Comparison of ENCODE assay signal across 8 mouse cellular contexts in genomic region chr1:63113274-63114135, GRCm38 (mm10). TPM values are rescaled to one million over a fixed set of nuclear protein-coding genes. Genes with fewer than 3 reads are reported as not detected.
DNase-seq lines count a peak whose midpoint lies in the region; ATAC-seq and TF ChIP-seq lines count a peak whose summit lies in the region.

No protein-coding gene starts in this region.

- H3K36me3 ChIP-seq in heart, embryonic 14.5 days (ENCODE audit: control insufficient read depth, insufficient read depth, low read length): peaks cover 9% of the 10 kb centered on the region

- no peaks in the 10 kb centered on the region for H3K27me3 ChIP-seq in heart, embryonic 14.5 days (ENCODE audit: control insufficient read depth, insufficient read depth, low read length)

- H3K4me1 ChIP-seq in embryonic fibroblast, embryonic 13.5 days (ENCODE audit: control insufficient read depth, insufficient read depth, low read length): no peaks in the 10 kb centered on the region
- peaks cover 7 to 14% of the 10 kb centered on the region in 2 experiments; a peak in 3 of 4 replicates for H3K4me1 ChIP-seq in heart, embryonic 14.5 days (ENCODE audit: control insufficient read depth in 2 of 2, insufficient read depth in 2 of 2, low read length in 2 of 2)
- H3K4me1 ChIP-seq in lung, adult 2 months (ENCODE audit: control insufficient read depth, insufficient read depth, low read length): peaks cover 10% of the 10 kb centered on the region; the same call in 1 of the 2 replicates
- H3K4me1 ChIP-seq in olfactory bulb, adult 2 months (ENCODE audit: control insufficient read depth, insufficient read depth, low read length): peaks cover 11% of the 10 kb centered on the region

- peak; percentile 67 for ATAC-seq in heart, embryonic 14.5 days (ENCODE audit: insufficient number of reproducible peaks, insufficient read depth, low FRiP score, low read depth)

- no peak for TF ChIP-seq POLR2A in embryonic fibroblast, embryonic 13.5 days (IDR thresholded peaks at IDR 0.05; ENCODE audit: low read depth, low read length)
- no peak for TF ChIP-seq POLR2A in lung, adult 2 months (IDR thresholded peaks at IDR 0.05; ENCODE audit: borderline replicate concordance, extremely low read depth, low read depth, low read length)
- no peak for TF ChIP-seq POLR2A in olfactory bulb, adult 2 months (IDR thresholded peaks at IDR 0.05; ENCODE audit: insufficient read depth, low read depth, low read length)

- H3K4me3 ChIP-seq in embryonic fibroblast, embryonic 13.5 days (ENCODE audit: insufficient read depth, low read length): peak overlapping the region; percentile 79
- H3K4me3 ChIP-seq in heart, embryonic 14.5 days (ENCODE audit: control insufficient read depth in 1 of 2, insufficient read depth in 1 of 2, low read depth in 1 of 2, low read length in 2 of 2): peak overlapping the region; percentile 55 to 96
- H3K4me3 ChIP-seq in lung, adult 2 months (replicated peaks; ENCODE audit: extremely low read depth, low read depth, low read length): peak overlapping the region; percentile 68
- peak overlapping the region; percentile 75 for H3K4me3 ChIP-seq in olfactory bulb, adult 2 months (ENCODE audit: insufficient read depth, low read depth, low read length)

- peak; percentile 43 for DNase-seq in 3T3-L1 (ENCODE audit: low read depth, low spot score)
- peak; percentile 81 for DNase-seq in adrenal gland, adult 2 months
- peak; percentile 72 for DNase-seq in kidney, postnatal 14 days
- peak; percentile 74 for DNase-seq in lung, adult 2 months
- peak; percentile 77 for DNase-seq in thymus, postnatal 25 days

- peak overlapping the region; percentile 100 for H3K9ac ChIP-seq in heart, embryonic 14.5 days (ENCODE audit: low read length)

- WGBS in heart, embryonic 14.5 days: under 1% methylated on average over 43 of the region's 92 CpGs
- WGBS in lung, adult 2 months: 1% methylated on average over 82 of the region's 92 CpGs
- WGBS in olfactory bulb, adult 2 months: under 1% methylated on average over 81 of the region's 92 CpGs

- H3K9me3 ChIP-seq in heart, embryonic 14.5 days (ENCODE audit: control insufficient read depth, low read length): no peaks in the 10 kb centered on the region

- TF ChIP-seq CTCF in embryonic fibroblast, embryonic 13.5 days (IDR thresholded peaks at IDR 0.05; ENCODE audit: borderline replicate concordance, insufficient read depth, low read length): no peak
- TF ChIP-seq CTCF in lung, adult 2 months (IDR thresholded peaks at IDR 0.05; ENCODE audit: insufficient read depth, low read length): no peak
- TF ChIP-seq CTCF in olfactory bulb, adult 2 months (IDR thresholded peaks at IDR 0.05; ENCODE audit: insufficient read depth, low read depth, low read length): no peak

- H3K4me2 ChIP-seq in heart, embryonic 14.5 days (ENCODE audit: low read length): peak overlapping the region; percentile 87

- peak overlapping the region; percentile 21; the same call in 1 of the 2 replicates for H3K27ac ChIP-seq in embryonic fibroblast, embryonic 13.5 days (ENCODE audit: insufficient read depth, low read length)
- H3K27ac ChIP-seq in heart, embryonic 14.5 days (replicated peaks in 1 of 2; ENCODE audit: control insufficient read depth in 1 of 2, insufficient read depth in 1 of 2, low read depth in 2 of 2, low read length in 2 of 2): peak overlapping the region; percentile 80 to 99
- no peak overlapping the region for H3K27ac ChIP-seq in olfactory bulb, adult 2 months (ENCODE audit: insufficient read depth, low read depth, low read length)

RNA-seq across cellular contexts. Expression of gene Ino80d, which starts 1.0 kb away (rescaled TPM):
- 10 to 100 TPM; 20.4 to 32.6 TPM for total RNA-seq in adrenal gland, adult 2 months (2021)
- 10.6 and 10.7 TPM in 2 replicates for polyA plus RNA-seq in adrenal gland, adult 2 months (2012; rRNA removed)
- polyA plus RNA-seq in embryonic fibroblast, embryonic 13.5 days (2011; ENCODE audit: insufficient read length, low read depth, missing spikeins): 17.4 and 19.7 TPM in 2 replicates
- polyA plus RNA-seq in heart, embryonic 14.5 days (2014; fragmentation: Nextera tagmentation; extraction: Ambion mirVana): 10.6 and 12.2 TPM in 2 replicates
- 14.7 and 16.7 TPM in 2 replicates for polyA plus RNA-seq in lung, adult 2 months (2012; rRNA removed)
- not detected in 2 replicates for polyA plus RNA-seq in olfactory bulb, adult 2 months (2012; ENCODE audit: insufficient read depth, insufficient read length, low replicate concordance, missing spikeins)
